Mouse (Mus musculus) cortical plate, adult 2 months (tissue): ENCODE measurements at regions not wholly inside any gene's neighbourhood (a gene's known extent, or its start where the extent isn't known, plus 50 kb on each side); places are given as distances from the start of the nearest gene placed in this dataset.

ENCODE experiments used
- CTCF ChIP-seq: fragments of 200-500 bp; IDR thresholded peaks from 2 replicates; pipeline ENCODE4 v1.5.1; 2011; ENCODE audit warnings: mild to moderate bottlenecking, control low read depth, low read length; ENCODE audit not compliant: insufficient read depth; ENCODE audit errors: extremely low read depth
- POLR2A ChIP-seq: fragments of 200-500 bp; IDR thresholded peaks from 2 replicates; pipeline ENCODE4 v1.6.1; 2011; ENCODE audit warnings: mild to moderate bottlenecking, low read length, control low read depth; ENCODE audit not compliant: insufficient read depth; ENCODE audit errors: extremely low read depth

- TF ChIP-seq POLR2A, result no peak
- TF ChIP-seq CTCF, result no peak
These were observed 192.8 kb upstream of the Adamts5 start for GRCm38 (mm10) chr16:86094461-86094860.
